Mouse (Mus musculus) testis, adult 2 months (tissue): ENCODE data around the gene Tmem259.

Source experiments
- CTCF ChIP-seq: fragments of 200-500 bp; IDR thresholded peaks from 2 replicates; pipeline ENCODE4 v1.5.1; 2012; ENCODE audit warnings: low read depth, mild to moderate bottlenecking, inconsistent platforms, low read length, moderate library complexity; ENCODE audit not compliant: control insufficient read depth, insufficient read depth, insufficient replicate concordance
- POLR2A ChIP-seq: fragments of 200-500 bp; IDR thresholded peaks from 2 replicates; pipeline ENCODE4 v1.6.1; 2012; ENCODE audit warnings: low read depth, mild to moderate bottlenecking, inconsistent platforms, low read length, moderate library complexity; ENCODE audit not compliant: control insufficient read depth

- TF ChIP-seq POLR2A: no peak
- no peak for TF ChIP-seq CTCF
Observed at GRCm38 (mm10) chr10:79978061-79978460, 6.1 kb downstream of the Tmem259 start.
